Mouse (Mus musculus) ovary, adult 10 weeks (tissue): Measurements from ENCODE around the gene Gm28048. TPM values are rescaled to one million over a fixed set of nuclear protein-coding genes. Genes with fewer than 3 reads are reported as not detected.

ENCODE experiments used
- polyA plus RNA-seq: library from polyadenylated mRNA; stranded (reverse); fragments of 350-450 nt; fragmentation: Illumina TruSeq; extraction: RNeasy Lipid Tissue Mini Kit (QIAGEN cat#74804); gene quantifications from one replicate; pipeline ENCODE4 v1.2.3, GENCODE M21; 2014

The Gm28048 gene
- polyA plus RNA-seq: 46.2 TPM

GRCm38 (mm10) chr11:22981984-22982757 is at the start of gene Gm28048, which contains the start of gene Commd1:
Gm28048 (minus strand) TSS chr11:22982090.
Commd1 (minus strand) TSS chr11:22982382.

GRCm38 (mm10) chr11:23007481-23008180 is 25.7 kb upstream of the Gm28048 start, which contains the start of gene Fam161a:
Fam161a (plus strand) TSS chr11:23007531.

GRCm38 (mm10) chr11:22990393-22991126 is 8.7 kb upstream of the Gm28048 start, which contains the start of gene Cct4:
Cct4 (plus strand) TSS chr11:22990519.

GRCm38 (mm10) chr11:22971835-22972709 is 9.8 kb downstream of the Gm28048 start, which contains the start of gene Zrsr1:
Zrsr1 (plus strand) TSS chr11:22972005.

GRCm38 (mm10) chr11:22860335-22861227 is 121.3 kb downstream of the Gm28048 start, which contains the start of gene B3gnt2:
B3gnt2 (minus strand) TSS chr11:22860961.

Other genes with a start within 250 kb of the Gm28048 start
- 5.8 TPM for gene B3gnt2, start 121.1 kb downstream of the Gm28048 start, polyA plus RNA-seq
- 37.6 TPM for gene Zrsr1, start 10.1 kb downstream of the Gm28048 start, polyA plus RNA-seq
- gene Commd1, start 292 bp upstream of the Gm28048 start, polyA plus RNA-seq: 51.0 TPM
- 645 TPM for gene Cct4, start 8.4 kb upstream of the Gm28048 start, polyA plus RNA-seq
- 13.3 TPM for gene Fam161a, start 25.4 kb upstream of the Gm28048 start, polyA plus RNA-seq